Mouse (Mus musculus): ENCODE data around the gene 1700003E16Rik.
A peak's percentile ranks its signal among the peaks of the same experiment; 100 is the strongest.
"Not testable (repeated sequence)": the region's sequence is repeated elsewhere in the genome, so short reads cannot be mapped to it uniquely, and the experiment has no call there.

1700003E16Rik gene

GRCm38 (mm10) chr6:83127419-83127818, 28.8 kb upstream of the 1700003E16Rik start:
- DNase-seq: no peak

GRCm38 (mm10) chr6:83131469-83132034, 24.7 kb upstream of the 1700003E16Rik start:
- peak; percentile 77 to 88 for DNase-seq

- DNase-seq: no peak
Observed at GRCm38 (mm10) chr6:83132176-83132919, 23.9 kb upstream of the 1700003E16Rik start.

- DNase-seq: peak in 1 of 2 experiments; percentile 61
Observed at GRCm38 (mm10) chr6:83134226-83134625, 22.0 kb upstream of the 1700003E16Rik start.

- DNase-seq: peak; percentile 64 to 80
Observed at GRCm38 (mm10) chr6:83134951-83135513, 21.2 kb upstream of the 1700003E16Rik start, which contains the start of gene Rtkn. Gene Rtkn, plus strand, starts transcription at chr6:83135463.

GRCm38 (mm10) chr6:83135571-83136161, 20.5 kb upstream of the 1700003E16Rik start:
- peak; percentile 72 to 73 for DNase-seq

GRCm38 (mm10) chr6:83136291-83136880, 19.8 kb upstream of the 1700003E16Rik start:
- DNase-seq: no peak

- DNase-seq: peak in 1 of 2 experiments; percentile 67
Observed at GRCm38 (mm10) chr6:83136881-83137575, 19.2 kb upstream of the 1700003E16Rik start.

GRCm38 (mm10) chr6:83137576-83137950, 18.6 kb upstream of the 1700003E16Rik start:
- peak; percentile 88 to 91 for DNase-seq

GRCm38 (mm10) chr6:83138056-83138455, 18.1 kb upstream of the 1700003E16Rik start:
- DNase-seq: no peak

GRCm38 (mm10) chr6:83140044-83140443, 16.2 kb upstream of the 1700003E16Rik start:
- no peak for DNase-seq

GRCm38 (mm10) chr6:83141636-83142035, 14.6 kb upstream of the 1700003E16Rik start:
- no peak for DNase-seq

GRCm38 (mm10) chr6:83142211-83142731, 13.9 kb upstream of the 1700003E16Rik start:
- DNase-seq: no peak

GRCm38 (mm10) chr6:83142886-83143285, 13.3 kb upstream of the 1700003E16Rik start:
- DNase-seq: no peak

- DNase-seq: no peak
Observed at GRCm38 (mm10) chr6:83145209-83145608, 11.0 kb upstream of the 1700003E16Rik start.

GRCm38 (mm10) chr6:83145805-83146204, 10.4 kb upstream of the 1700003E16Rik start:
- no peak for DNase-seq

GRCm38 (mm10) chr6:83147280-83147679, 8.9 kb upstream of the 1700003E16Rik start:
- DNase-seq: no peak

- no peak for DNase-seq
Observed at GRCm38 (mm10) chr6:83151721-83152120, 4.5 kb upstream of the 1700003E16Rik start.

- no peak for DNase-seq
Observed at GRCm38 (mm10) chr6:83153038-83153437, 3.2 kb upstream of the 1700003E16Rik start.

- DNase-seq: no peak
Observed at GRCm38 (mm10) chr6:83153485-83153884, 2.7 kb upstream of the 1700003E16Rik start.

- no peak for DNase-seq
Observed at GRCm38 (mm10) chr6:83155552-83156238, 509 bp upstream of the 1700003E16Rik start.

- DNase-seq: not testable (repeated sequence)
Observed at GRCm38 (mm10) chr6:83159456-83159855, 3.3 kb downstream of the 1700003E16Rik start.
